Mouse (Mus musculus): ENCODE measurements around the gene Safb. TPM values are rescaled to one million over a fixed set of nuclear protein-coding genes. Genes with fewer than 3 reads are reported as not detected.

Gene Safb
- total RNA-seq (2014; fragmentation: Nextera tagmentation) (69.1 and 99.9 TPM in 2 replicates), total RNA-seq (2017) (72.9 and 77.2 TPM in 2 replicates)

DNA sequence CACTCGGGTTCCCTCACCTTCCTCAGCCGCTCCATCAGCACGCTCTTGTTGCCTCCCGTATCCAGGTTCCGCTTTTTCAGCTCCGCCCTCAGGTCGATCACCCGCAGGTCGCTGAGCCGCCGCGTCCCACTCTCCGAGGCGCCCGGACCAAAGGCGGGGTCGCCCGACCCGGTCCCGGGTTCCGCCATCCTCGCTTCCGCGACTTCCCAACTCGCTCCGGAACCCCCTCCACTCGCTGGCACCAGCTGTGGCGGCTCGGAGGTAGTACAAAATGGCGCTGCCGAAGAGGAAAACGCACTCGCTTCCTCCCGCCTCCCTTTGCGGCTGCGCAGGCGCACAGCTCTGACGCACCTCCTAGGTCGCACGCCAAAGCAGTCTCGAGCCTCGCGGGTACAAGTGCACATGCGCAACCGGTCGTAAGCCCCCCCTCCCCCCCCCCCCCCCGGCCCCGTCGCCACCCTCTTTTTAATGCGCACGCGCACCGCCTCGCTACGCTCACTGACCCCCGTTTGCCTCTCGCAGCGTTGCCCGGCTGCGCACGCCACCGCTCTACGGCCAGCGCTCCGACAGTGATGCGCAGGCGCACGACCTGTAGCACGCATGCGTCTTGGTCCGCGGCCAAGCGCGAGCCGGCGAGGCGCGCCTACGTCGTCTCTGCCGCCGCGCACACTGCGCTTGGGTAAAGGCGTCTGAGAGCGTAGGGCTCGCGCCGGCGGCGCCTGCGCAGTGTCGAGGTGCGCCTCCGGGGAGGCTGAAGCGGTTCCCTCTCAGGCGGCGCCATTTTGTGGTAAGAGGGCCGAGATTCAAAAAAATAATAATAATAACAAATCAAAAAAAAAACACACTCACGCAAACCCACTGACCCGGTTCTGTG is at the start of gene Safb, which contains the start of gene Safb2:
Gene Safb (plus strand): TSS at position 569 of the 874 bp plus-strand sequence.
Gene Safb2 (minus strand): TSS at position 329 of the 874 bp plus-strand sequence.
- ATAC-seq (replicated peaks; ENCODE audit: poor library complexity, severe bottlenecking) = peak; percentile 71

- no peak for ATAC-seq (replicated peaks; ENCODE audit: poor library complexity, severe bottlenecking)
Measured at GRCm38 (mm10) chr17:56536192-56536591, 48.4 kb upstream of the Safb start.

DNA sequence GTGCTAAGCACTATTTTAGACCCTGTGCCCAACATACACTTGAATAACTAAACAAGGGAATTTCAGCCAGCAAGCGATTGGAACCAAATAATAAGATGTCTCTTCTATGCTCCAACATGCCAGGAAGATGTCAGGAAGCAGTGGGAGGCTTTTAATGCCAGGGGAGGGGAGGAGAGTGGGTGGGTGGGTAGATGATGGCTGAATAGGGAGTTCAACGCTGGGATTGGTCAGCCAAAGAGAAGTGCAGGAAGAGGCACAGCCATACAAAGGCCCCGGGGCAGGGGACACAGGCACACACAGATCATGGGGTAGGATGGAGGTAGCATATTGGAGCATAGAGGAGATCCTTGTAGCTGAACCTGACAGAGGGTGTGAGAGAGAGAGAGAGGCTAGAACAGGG is 47.8 kb upstream of the Safb start:
- ATAC-seq (replicated peaks; ENCODE audit: poor library complexity, severe bottlenecking) = no peak

DNA sequence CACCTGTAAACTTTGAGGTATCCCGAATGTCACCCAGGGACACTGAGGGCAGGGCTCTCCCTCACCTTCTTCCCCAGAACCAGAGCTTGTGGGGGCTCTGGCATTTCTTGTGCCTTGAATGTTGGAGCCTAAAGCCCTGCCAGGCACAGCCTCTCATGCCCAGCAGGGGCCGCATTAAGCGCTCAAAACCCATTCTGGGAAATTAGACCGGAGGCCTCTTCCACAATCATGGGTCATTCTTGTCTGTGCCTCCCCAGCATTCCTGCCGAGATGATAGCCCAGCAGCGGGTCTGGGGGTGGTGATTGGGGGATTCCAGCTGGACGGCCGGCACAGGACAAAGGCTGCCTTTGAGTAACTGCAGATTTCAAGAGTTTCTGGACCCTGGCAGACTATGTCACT is 46.7 kb upstream of the Safb start:
- no peak for ATAC-seq (replicated peaks; ENCODE audit: poor library complexity, severe bottlenecking)

- peak; percentile 44 for ATAC-seq (replicated peaks; ENCODE audit: poor library complexity, severe bottlenecking)
Measured at GRCm38 (mm10) chr17:56540562-56540975, 44.1 kb upstream of the Safb start.

GRCm38 (mm10) chr17:56542736-56543135 is 41.9 kb upstream of the Safb start:
- no peak for ATAC-seq (replicated peaks; ENCODE audit: poor library complexity, severe bottlenecking)

GRCm38 (mm10) chr17:56543684-56544224 is 40.9 kb upstream of the Safb start:
- ATAC-seq (replicated peaks; ENCODE audit: poor library complexity, severe bottlenecking) = no peak; the same call in 1 of the 2 replicates

DNA sequence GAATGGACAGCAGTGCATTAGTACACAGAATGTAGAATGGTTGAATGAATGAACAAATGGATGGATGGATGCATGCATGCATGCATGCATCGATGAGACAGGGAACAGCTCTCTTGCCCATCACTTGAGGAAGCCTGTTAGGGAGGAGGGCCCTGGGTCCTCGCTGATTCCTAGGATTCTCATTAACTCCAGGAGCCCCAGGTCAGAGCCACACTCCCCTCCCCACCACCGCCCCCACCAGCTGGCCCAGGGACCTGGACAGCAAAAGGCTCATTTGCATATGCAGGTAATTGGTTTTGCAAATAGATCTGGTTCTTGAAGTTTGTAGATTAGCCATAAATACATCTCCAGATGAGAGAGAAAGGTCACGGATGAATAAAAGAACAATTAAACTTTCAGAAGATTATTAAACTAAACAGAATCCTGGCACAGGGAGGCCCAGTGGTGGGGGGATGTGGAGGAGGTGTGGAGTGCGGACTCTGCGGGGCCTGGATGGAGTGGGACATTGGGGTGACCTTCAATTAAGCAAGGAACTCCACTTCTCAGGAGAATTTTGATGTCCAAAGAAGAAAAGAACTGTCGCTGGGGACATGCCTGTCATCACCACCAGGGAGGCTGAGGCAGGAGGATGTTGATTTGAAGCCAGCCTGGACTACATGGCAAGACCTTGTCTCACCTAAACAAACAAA is 39.8 kb upstream of the Safb start:
- no peak for ATAC-seq (replicated peaks; ENCODE audit: poor library complexity, severe bottlenecking)

DNA sequence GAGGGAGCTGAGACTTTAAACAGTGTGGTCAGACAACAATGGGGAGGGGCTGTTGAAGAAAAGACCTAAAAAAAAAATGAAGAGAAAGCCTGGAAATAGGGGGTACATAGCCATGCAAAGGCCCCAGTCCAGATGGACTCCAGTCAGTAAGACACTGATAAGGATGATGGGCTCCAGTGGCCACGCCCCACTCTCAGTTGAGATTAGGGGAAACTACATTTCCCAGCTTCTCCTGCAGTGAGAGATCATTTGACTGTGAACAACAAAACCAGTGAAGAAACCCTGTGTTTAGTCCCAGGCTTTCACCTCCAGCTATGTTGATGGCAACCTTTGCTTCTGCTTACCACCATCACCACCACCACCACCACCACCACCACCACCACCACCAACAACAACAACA is 38.7 kb upstream of the Safb start:
- ATAC-seq (replicated peaks; ENCODE audit: poor library complexity, severe bottlenecking) = no peak

- no peak for ATAC-seq (replicated peaks; ENCODE audit: poor library complexity, severe bottlenecking)
Measured at GRCm38 (mm10) chr17:56546576-56546975, 38.0 kb upstream of the Safb start.

GRCm38 (mm10) chr17:56547116-56547845 is 37.3 kb upstream of the Safb start:
- no peak for ATAC-seq (replicated peaks; ENCODE audit: poor library complexity, severe bottlenecking)

- ATAC-seq (replicated peaks; ENCODE audit: poor library complexity, severe bottlenecking) = no peak
Measured at GRCm38 (mm10) chr17:56547846-56548604, 36.6 kb upstream of the Safb start.

DNA sequence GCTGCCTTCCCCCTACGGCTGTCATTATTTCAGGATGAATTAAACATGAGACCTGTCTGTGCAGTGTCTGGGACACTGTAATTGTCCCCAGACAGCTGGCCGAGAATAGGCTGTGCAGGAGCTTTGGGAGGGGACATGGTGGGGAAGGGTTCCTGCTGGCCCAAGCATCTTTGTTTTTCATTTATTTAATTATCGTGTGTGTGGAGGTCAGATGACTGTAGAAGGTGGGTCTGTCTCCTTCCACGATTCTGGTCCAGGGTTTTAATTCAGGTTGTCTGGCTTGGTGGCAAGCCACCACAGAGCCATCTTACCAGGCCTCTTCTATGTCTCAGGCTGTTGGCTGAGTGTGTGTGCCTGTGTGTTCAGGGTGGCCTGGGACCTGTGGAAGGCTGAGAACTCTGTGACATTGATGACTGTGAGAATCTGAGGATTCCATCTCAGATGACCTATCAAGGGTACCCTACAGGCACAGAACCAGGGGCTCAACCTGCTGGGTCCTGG is 36.0 kb upstream of the Safb start:
- ATAC-seq (replicated peaks; ENCODE audit: poor library complexity, severe bottlenecking) = no peak

DNA sequence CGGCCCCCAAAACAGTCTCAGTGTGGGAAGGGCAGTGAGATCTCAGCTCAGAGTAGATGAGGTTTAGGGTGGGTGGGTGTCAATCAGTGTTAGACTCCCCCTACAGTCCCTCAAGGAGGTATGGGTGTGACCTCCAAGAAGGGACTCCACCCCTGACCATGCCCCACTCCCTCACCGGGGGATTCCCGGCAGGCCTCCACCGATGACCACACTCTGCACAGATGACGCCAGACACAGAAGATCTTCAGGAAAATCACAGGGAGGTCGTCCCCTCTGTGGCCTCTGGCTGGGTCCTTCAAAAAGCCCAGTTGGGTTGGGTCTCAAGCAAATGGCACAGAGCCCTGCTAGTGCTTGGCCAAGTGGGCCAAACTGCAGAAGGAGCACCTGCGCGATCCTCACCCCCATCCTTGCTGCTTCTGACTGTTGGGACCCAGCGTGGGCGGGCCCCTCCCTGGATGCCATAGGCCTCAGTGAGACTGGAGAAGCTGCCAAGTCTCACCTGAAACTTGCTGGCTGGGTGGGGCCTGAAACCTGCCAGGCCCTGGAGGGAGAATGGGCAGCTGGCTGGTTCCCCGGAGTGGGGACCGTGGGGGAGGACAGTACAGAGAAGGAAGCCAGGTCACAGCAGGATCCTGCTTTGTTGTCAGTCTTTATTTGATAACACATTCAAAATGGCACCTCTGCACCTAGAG is 33.7 kb upstream of the Safb start:
- ATAC-seq (replicated peaks; ENCODE audit: poor library complexity, severe bottlenecking) = no peak

- ATAC-seq (replicated peaks; ENCODE audit: poor library complexity, severe bottlenecking) = no peak
Measured at GRCm38 (mm10) chr17:56551841-56552581, 32.6 kb upstream of the Safb start.

GRCm38 (mm10) chr17:56552781-56553363 is 31.8 kb upstream of the Safb start:
- peak; percentile 88 for ATAC-seq (replicated peaks; ENCODE audit: poor library complexity, severe bottlenecking)

DNA sequence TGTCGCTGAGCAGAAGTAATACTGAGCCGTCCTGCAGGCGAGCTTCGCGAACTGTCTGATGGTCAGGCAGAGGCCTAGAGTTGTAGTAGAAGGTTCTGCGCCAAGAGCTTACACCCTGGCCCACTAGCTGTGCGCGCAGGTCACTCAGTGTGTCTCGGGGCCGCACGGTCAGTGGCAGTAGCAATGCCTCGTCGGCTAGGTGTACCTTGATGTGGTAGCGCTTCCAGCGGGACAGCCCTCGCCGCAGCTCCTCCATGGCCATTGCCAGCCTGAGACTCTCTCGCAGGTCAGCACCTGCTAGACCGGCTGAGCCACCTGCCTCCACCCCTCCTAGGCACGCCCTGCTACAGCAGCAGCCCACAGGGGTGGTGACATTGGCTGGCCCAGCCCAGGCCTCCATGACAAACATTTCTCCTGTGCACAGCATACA is 30.5 kb upstream of the Safb start, which contains the start of gene Gm20219:
Gene Gm20219 (minus strand): TSS at position 266 of the 430 bp plus-strand sequence.
- no peak for ATAC-seq (replicated peaks; ENCODE audit: poor library complexity, severe bottlenecking)

DNA sequence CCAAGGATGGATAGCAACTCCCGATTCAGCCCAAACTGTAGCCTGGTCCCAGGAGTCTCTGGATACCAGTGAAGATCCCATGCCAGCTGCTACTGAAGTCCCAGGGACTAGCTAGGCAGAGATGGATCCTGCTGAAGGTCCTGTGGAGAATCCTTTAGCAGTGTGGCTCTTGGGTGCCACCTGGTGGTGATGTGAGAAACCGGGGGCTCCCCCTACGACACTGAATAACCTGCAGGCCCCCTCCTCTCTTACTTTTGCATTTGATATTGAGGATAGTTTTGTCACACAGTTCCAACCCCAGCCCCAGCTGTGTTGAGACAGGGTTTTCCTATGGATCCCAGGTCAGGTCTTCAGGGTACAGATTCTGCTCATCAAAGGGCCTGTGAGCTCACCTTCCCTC is 26.2 kb upstream of the Safb start:
- ATAC-seq (replicated peaks; ENCODE audit: poor library complexity, severe bottlenecking) = peak; percentile 66
